Mouse (Mus musculus): Measurements from ENCODE around the gene Rnf212.

Gene Rnf212

DNA sequence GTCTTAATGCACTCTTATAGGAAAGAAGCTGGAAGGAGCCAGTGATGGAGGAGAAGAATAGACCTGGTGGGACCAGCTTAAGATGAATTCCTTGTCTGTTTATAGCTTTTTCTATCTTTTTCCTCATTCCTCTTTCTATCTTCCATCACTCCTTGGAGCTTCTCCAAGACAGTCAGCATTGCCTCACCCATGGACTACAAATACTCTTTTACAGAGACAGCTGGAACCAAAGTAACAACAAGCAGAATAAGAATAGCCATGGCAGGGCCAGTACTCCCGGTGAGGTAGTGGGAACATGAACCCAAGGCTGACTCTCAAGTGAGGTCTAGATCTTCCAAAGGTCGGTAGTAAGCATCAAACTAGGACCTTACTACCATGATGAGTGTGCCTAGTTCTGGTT is 61.7 kb downstream of the Rnf212 start:
- DNase-seq (ENCODE audit: low spot score in 2 of 2) = no peak

DNA sequence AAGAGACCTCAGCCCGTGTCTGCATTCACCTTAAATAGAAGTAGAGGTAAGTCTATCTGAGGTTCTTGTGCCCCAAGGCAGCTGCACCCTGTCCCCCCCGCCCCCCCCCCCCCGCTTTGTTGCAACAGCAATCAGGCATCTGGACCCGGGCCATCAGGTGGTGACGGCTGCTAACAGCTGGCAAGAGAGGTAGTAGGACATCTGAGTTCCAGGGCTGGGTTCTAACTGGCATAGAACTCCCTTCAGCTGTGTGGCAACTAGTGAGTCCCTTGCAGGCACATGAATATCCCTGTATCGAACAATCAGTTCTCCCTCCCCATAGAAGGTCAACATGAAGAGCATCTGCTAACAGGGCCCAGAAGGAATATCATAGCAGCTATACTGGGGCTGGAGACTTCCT is 62.8 kb downstream of the Rnf212 start:
- no peak for DNase-seq (ENCODE audit: low spot score in 2 of 2)

DNA sequence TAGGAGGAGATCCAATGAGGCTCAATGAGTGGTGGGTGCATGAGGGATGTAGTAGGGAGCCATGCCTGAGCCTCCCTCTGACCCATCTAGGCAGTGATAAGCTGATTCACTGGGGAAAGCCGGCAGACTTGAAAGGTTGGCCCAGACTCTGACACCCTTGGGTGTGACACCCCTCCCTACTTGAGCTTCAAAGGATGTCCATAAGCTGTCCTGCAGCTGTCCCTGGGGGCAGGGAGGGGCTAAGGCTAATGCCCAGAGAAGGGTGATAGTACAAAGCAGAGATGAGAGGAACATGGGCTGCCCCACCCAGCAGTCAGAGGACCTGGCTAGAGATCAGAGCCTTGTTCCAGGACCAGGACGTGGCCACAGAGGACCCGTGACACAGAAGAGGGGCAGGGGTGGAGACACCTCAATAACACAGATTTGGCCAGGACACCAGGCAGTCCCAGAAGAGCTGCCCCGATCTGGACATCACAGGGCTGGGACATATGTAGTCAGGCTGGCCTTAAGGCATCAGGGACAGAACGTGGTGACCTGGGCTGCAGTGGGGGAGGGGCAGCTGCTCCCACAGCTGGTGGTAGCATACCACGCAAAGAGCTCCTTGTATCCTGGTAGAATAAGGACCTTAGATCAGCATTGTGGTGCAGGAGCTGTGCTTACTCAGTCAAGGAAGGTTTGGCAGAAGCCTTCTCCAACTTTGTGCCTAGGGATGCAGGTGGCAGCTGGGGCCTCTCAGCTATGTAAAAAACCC is 65.6 kb downstream of the Rnf212 start:
- no peak for DNase-seq (ENCODE audit: low spot score in 2 of 2)

DNA sequence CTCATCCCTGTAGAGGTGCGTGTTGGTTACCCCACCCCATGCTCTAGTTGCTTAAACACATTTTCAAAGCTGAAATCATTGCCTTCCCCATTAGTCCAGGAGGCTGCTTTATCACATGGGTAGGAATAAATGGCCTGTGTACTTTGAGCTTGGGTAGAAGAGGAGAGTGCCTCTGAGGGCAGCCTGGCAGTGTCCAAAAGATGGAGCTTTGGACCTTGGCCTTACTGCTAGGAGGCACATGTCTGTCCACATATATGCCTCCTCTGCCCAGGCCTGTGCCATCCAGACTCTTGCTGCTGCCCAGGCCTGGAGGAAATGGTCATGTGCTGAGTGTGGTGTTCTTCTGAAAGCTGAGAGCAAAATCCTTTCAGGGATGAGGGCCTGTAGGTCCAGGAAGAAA is 66.4 kb downstream of the Rnf212 start:
- no peak for DNase-seq (ENCODE audit: low spot score in 2 of 2)

DNA sequence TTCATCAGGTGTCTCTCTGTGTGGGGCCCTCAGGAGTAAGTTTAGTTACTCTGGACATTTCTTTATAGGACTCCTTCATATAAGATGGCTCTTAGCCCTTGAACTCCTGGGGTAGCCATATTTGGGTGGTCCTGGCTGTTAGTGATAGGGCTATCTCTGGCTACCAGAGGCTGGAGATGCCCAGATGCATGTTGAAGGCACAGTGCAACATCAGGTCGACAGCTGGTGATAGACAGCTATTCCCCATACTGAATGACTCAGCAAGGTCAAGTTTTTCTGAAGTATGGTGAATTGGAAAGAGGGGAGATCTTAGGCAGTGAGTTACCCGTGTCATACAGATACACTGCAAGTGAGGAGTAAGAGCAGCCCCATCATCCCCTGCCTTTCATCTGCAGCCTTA is 67.0 kb downstream of the Rnf212 start:
- no peak for DNase-seq (ENCODE audit: low spot score in 2 of 2)

DNA sequence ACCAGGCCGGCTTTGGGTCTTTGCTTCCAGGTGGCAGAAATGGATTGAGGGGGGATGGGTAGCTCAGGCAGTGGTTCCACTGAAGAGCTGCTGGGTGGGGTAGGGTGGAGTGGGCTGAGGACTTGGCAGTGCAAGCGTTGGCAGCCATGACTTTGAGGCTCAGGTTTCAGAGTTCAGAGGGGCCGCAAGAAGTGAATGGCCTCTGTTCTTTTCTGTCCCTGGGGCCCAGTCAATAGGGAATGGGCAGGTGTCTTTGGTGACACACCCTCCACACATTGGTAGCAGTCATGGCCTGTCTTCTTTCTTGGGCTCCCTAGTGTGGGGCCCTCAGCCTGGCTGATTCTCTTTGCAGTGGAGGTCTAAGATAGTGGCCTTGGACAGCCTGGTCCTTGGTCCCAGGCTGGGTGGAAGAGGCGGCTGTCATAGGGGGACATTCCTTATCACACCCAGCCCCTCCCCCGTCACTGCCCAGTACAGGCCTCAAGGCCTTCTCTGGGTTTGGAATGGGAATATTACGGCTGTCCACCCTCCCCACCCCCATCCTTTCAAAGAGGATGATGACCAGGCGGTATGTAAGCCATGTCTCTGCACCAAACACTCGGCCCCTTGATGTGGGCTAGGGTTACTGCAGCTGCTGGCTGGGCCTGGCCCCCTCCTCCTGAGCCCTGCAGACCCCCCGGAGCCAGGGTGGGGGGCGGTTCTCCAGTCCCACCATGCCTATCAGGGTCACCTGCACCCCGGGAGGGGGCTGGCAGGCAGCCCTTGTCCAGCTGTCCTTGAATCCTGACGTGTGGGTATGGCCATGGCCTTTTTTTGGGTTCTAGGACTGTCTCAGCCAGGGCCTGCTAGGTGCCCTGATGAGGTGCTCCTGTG is 70.8 kb downstream of the Rnf212 start:
- no peak for DNase-seq (ENCODE audit: low spot score in 2 of 2)

DNA sequence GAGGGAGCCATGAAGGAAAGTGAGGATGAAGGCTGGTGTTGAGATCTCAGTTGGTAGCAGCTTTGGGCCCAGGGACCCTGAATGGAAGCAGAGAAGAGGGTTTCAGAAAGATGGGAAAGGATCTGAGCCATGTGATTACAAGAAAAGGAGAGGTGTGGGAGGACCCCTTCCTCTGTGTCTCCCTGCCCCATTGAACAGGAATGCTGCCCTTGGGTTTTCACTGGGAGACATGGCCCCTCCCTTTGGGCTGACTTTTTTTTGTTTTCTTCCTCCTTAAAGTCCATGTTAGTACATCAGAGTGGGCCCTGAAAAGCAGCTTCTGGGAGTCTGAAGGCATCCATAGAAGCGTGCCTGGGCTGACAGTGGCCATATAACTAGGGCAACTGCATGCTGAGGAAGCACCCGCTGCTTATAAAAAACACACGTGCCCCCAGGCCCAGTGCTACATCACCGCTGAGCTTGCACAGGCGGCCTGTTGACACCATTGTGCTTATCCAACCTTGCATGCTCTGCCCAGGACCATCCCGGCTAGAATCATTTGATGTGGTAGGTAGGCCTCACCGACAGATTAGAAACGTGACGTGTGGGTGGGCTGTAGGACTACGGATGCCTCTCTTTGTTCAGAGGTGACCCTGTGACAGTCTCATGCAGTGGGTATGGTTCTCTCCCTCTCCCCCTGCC is 73.3 kb downstream of the Rnf212 start:
- DNase-seq (ENCODE audit: low spot score in 2 of 2) = no peak

DNA sequence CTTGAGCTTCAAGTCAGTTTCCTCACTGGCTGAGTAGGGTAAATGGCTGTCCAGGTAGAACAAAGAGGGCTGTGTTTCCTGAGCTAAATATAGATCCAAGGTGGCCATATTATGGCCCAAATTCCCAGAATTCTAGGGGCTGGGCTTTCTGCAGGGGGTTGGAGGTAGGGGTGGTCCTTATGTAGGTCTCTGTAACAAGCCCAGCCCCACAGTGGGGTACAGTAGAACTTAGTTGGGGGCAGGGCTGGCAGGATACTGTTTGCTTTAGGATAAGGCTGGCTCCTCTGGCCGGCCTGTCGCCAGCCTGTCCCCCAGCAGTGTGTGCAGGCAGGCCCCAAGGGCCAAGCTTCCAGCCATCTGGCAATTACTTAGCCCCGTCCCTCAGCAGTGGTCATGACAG is 74.4 kb downstream of the Rnf212 start:
- no peak for DNase-seq (ENCODE audit: low spot score in 2 of 2)

DNA sequence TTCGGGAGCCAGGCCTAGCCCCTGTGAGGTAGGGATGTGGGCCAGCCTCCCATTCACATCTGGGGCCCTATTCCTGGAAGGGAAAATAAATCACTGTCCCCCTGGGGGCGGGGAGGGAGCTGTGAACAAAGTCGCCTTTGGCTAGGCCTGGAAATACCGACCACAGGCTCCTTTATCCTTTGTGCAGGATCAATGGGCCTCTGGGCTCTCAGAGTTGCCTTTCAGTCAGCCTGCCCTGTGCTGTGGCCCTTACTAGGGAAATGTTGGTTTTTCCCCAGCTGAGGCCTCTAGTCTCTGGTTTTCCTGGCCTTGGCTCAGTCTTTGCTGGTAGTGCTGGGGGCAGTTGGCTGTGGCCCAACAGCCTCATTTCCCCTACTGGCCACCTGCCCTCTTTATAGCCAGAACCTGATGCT is 77.4 kb downstream of the Rnf212 start:
- no peak for DNase-seq (ENCODE audit: low spot score in 2 of 2)

DNA sequence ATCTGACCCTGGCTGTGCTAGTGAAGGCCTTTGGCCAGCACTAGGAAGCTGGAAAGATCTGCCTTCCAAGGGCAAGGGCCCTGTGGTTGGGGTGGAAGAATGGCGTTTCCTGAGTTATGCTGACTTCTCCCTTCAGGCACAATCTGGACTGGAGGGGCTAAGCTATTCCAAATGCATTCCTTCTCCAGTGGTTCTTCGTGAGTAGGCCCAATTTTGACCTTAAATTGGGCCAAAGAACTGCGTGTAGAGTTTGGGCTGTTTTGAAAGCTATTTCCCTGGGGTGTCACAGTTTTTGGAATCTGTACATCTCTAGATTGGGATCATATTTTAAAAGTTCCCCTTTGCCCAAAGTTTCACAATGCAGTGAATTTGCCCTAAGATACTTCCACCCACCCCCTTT is 78.2 kb downstream of the Rnf212 start:
- DNase-seq (ENCODE audit: low spot score in 2 of 2) = no peak

DNA sequence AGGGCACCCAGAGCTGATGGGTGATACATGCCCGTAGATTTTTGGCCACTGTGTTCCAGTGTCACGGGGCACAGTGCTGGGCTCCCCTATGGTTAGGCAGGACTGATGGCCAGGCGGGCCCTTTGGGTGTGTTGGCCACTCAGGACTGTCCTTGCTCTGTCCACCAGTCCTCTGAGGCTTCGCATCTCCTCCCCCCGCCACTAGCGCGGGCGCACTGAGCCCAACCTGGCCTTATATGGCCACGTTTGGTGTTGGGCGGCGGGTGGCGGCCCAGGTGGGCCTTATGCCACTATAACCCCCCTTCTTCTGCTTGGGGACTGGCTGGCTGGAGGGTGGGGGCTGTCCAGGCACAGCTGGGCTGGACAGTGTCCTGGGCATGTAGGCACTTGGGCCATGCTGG is 78.9 kb downstream of the Rnf212 start:
- no peak for DNase-seq (ENCODE audit: low spot score in 2 of 2)

DNA sequence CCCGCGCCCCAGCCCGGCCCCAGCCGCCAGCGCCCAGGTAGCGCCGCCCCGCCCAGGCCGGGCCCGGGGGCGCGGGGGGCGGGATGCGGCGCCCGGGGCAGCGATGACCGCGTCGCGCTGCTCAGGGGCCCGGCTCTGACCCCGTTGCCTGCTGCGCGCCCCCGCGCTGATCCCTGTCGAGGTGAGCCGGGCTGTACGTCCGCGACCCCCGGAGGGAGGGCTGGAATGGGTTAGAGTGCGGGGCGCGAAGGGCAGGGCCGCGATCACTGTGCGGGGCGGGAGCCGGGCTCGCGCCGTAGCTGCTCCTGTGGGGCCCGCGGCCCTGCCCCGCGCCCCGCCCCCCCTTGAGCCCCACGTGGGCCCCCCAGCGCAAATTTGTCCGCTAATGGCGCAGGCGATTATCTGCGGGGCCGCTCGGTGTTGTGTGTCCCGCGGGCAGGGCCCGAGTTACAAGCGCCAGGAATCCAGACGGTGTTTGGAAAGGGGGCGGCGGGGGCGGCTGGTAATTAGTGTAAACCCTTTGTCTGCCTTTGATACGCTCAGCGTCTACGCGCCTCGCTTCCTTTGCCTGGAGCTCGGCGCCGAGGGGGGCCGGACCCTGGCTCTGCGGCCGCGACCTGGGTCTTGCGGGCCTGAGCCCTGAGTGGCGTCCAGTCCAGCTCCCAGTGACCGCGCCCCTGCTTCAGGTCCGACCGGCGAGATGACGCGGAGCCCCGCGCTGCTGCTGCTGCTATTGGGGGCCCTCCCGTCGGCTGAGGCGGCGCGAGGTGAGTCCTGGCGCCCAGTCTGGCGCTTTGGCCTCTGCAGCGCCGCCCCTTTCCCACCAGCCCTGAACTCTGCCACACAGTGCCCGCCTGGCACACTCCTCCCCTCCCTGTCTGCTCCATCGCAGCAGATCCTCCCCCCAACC is 80.2 kb downstream of the Rnf212 start:
- DNase-seq (ENCODE audit: low spot score in 2 of 2) = peak; percentile 18 to 19

DNA sequence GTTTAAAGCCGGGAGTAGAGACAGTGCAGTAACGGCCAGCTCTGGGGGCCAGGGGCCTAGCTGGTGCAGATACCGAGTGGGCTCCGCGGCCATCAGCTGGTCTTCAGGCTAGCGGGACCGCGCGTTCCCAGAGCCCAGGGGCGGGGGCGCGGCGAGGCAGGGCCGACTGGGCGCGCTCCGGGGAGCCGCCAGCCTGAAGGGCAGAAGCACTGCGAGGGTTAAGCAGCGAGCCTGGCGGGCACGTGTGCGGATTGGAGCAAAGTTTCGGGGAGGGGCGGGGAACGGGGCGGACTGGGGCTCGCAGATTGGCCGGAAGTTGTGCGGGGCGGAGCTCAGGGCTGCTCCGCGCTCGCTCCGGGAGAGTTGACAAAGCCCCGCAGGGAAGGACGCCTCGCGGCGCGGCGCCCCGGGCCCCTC is 80.9 kb downstream of the Rnf212 start:
- peak; percentile 81 to 90 for DNase-seq (ENCODE audit: low spot score in 2 of 2)

DNA sequence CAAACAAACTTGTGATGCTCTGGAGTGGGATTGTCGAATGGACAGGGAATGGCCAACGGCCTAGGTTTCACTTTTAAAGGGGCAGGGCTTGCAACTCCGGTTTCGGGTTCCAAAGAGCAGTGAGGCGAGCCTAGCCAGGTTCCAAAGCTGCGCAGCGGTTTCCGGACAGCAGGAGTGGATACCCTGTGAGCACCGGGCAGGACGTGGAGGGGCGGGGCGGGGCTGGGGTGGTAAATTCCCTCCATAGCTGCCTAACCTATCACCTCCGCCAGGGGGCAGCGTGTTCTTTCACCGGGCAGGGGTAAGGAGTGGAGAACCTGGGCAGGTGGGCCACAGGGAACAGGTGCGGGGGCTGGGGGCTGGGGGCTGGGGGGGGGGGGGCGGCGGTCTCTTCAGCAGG is 82.5 kb downstream of the Rnf212 start, which contains the start of gene Fgfrl1:
Gene Fgfrl1, plus strand, starts transcription at position 112 of the 400 bp plus-strand sequence.
- DNase-seq (ENCODE audit: low spot score in 2 of 2) = peak; percentile 44 to 73

DNA sequence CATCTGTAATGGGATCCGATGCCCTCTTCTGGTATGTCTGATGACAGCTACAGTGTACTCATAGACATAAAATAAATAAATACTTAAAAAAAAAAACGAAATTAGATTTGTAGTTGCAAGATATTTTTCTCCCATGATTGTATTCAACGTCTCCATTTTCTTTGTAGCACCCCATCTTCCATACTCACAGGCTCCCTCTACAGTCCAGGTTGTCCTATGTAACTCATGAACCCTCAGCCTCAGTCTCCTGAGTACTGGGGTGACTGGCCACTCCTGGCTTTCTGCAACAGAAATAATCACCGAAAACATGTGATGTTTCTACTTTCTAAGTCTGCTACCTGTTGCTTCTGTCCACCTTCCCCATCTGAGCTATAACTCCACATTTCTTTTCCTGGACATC is 83.6 kb downstream of the Rnf212 start:
- no peak for DNase-seq (ENCODE audit: low spot score in 2 of 2)

DNA sequence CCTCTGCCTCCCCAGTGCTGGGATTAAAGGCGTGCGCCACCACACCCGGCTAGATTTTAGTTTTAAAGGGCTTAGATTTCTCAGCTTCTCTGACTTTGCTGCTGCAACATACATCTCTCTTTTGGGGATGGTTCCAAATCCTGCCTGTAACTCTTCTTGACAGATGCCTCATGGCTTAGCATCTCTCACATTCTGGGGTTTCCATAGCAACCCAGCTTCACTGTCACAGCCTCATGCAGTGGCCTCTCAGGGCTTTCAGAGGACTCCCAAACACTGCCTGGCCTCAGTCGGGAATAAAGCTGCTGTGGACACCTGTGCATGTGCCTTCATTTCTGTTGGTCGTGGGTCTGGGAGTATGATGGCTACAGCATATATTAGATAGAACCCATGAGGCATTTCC is 85.7 kb downstream of the Rnf212 start:
- DNase-seq (ENCODE audit: low spot score in 2 of 2) = no peak

DNA sequence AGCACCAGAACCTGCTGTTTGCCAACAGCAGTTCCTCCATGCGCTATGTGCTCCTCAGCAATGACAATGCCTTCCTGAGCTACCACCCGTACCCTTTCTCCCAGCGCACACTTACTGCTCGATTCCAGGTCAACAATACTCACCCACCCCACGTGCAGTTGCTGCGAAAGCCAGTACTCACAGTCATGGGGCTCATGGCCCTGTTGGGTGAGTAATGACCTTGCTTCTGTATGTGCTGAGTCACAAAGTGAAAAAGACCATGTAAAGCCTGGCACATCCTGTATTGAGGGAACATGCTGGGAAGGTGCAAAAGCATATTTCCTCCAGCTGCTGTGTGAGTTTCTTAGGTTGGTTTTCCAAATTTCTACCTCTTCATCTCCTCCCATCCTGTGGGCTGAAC is 93.9 kb downstream of the Rnf212 start:
- DNase-seq (ENCODE audit: low spot score in 2 of 2) = no peak

DNA sequence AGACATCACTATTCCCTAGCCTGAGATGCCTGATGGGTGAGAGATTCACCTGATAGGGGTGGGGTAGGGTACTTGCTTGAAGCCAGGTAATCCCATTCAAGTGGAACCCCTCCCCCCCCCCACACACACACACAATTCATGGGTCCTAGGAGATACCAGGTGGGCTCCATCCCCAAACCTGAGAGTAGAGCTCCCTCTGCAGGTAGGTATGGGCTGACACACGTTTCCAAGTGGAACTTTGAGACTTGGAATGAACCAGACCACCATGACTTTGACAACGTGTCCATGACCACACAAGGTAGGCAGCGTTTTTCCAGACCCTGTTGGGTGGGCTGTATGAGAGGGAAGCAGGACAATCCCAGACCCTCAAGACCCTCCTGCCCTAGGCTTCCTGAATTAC is 94.9 kb downstream of the Rnf212 start:
- DNase-seq (ENCODE audit: low spot score in 2 of 2) = no peak

Data from thymus, postnatal 10 days (tissue).